Mouse (Mus musculus): ENCODE data around the gene Acss1.

DNA sequence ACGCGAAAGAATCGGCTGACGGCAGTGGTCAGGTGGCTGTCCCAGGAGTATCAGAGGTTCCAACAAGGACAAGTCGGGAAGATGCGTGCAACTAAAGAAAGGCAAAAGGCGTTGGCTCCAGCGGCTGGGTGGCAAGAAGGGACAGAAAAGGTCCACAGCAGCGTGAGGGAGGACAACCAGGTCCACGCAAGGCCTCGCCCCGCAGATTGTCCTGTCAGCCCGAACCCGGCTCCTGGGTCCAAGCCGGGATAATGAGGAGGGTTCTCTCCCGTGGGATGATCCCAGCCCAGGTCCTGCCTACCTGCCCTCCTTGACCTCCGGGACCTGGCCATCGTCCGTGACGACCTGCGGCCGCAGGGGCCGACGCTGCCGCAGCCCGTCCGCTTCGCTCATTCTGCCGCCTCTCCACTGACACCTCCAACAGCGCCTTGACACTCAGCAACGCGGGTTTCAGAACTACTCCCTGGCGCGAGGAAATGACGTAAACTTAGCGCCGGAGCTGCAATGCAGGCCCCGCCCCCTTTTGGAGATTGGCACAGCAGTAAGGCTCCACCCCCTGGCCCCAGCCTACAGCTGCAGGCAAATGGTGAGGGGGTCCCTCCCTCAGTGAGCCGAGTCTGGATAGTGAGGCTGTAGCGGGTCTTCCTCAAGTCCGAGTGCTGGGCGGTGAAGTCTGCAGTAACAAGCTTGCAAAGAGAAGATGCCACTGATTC lies 60.1 kb downstream of the Acss1 start, which contains the start of gene Apmap:
- TF ChIP-seq CTCF (IDR thresholded peaks at IDR 0.05; ENCODE audit: low read depth, low read length) (no peak), POLR2A (IDR thresholded peaks at IDR 0.05; ENCODE audit: borderline replicate concordance, low read depth, low read length) (peak; percentile 77; the same call in 1 of the 2 replicates)

All from bone marrow macrophage, adult 2 months (primary cell).